ENCODE assay signal across 11 mouse cellular contexts in the genomic region with DNA sequence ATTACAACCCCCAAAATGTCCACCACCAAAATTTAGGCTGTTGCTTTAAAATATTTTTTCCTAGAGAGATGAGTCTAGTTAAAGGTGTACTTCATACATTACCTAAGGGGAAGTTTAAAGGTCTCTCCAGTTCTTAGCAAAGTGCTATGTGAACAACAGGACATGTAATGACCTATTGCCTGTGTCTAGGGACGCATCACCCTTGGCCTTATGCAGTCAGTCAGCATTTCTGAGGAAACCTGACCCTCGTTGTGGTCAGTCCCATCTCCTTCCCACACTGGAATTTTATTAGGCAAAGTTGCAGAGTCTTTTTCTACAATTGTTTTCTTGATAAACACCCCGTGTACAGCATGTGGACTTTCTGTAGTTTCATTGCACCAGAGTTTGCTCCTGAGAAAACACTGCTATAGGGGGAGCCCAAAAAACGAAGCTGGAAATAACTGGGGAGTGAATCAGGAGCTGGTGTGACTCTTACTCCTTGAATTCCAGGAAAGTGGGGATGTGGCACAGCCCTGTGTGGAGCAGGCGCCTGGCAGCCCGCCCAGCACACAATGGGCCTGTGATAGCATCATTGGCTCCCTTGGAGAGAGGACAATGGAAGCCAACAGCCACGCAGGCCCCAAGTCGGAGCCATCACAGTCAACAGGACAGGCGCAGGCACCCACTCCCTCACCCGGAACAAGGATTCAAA.
DNase-seq lines count a peak whose midpoint lies in the region; ATAC-seq and TF ChIP-seq lines count a peak whose summit lies in the region.
"Had no signal": no experiment of that assay in that cellular context is flagged by ENCODE, and none has a peak within 500 bp of the region (broad histone marks: within the 10 kb centered on the region; RNA-seq: fewer than 3 reads in every experiment).

No protein-coding gene starts in this region.

- H3K9me3 ChIP-seq in forebrain, embryonic 12.5 days, result no peaks in the 10 kb centered on the region
- H3K9me3 ChIP-seq in forebrain, embryonic 16.5 days (ENCODE audit: control insufficient read depth, low read length), result no peaks in the 10 kb centered on the region
- H3K9me3 ChIP-seq: embryonic facial prominence, embryonic 15.5 days had no signal

- peak; percentile 8 for DNase-seq in adrenal gland, adult 2 months
- DNase-seq in adrenal gland, postnatal 14 days, result no peak
- DNase-seq in 3134 (ENCODE audit: extremely low read depth, insufficient read length, low spot score), result peak; percentile 89
- peak; percentile 82 to 89 for DNase-seq in heart, adult 2 months
- DNase-seq in kidney, postnatal 36 days, result peak; percentile 16 to 36
- no peak for DNase-seq in spleen, postnatal 14 days (ENCODE audit: low spot score in 2 of 2)
- DNase-seq: layer of hippocampus, postnatal 36 days had no signal

- TF ChIP-seq EP300 in heart, adult 2 months (IDR thresholded peaks at IDR 0.05; ENCODE audit: insufficient read depth, low read depth, low read length), result peak; percentile 91

- intact Hi-C loops in heart, adult 2 months (cut with DNase I), result loop anchor here (2.0 to 10.0 kb wide), 7 partner anchors 51 to 265 kb away; no protein-coding TSS in a partner anchor

- ATAC-seq in forebrain, embryonic 12.5 days (ENCODE audit: low FRiP score), result no peak
- no peak for ATAC-seq in forebrain, embryonic 16.5 days

- peak overlapping the region; percentile 76 for H3K27ac ChIP-seq in heart, adult 2 months
- H3K27ac ChIP-seq in forebrain, embryonic 12.5 days, result no peak overlapping the region
- H3K27ac ChIP-seq in forebrain, embryonic 16.5 days (ENCODE audit: low read length), result no peak overlapping the region
- H3K27ac ChIP-seq: embryonic facial prominence, embryonic 15.5 days had no signal

- no peak overlapping the region for H3K4me3 ChIP-seq in heart, adult 2 months
- no peak overlapping the region for H3K4me3 ChIP-seq in forebrain, embryonic 12.5 days (replicated peaks)
- H3K4me3 ChIP-seq in forebrain, embryonic 16.5 days (replicated peaks; ENCODE audit: low read length), result no peak overlapping the region
- H3K4me3 ChIP-seq: embryonic facial prominence, embryonic 15.5 days; megakaryocyte, embryonic 14.5 days had no signal

- TF ChIP-seq POLR2A in heart, adult 2 months (IDR thresholded peaks at IDR 0.05; ENCODE audit: insufficient read depth, low read depth, low read length), result no peak

- WGBS in heart, adult 2 months, result 17% methylated on average over 10 of the region's 10 CpGs
- WGBS in forebrain, embryonic 12.5 days, result 72% methylated on average over 10 of the region's 10 CpGs
- WGBS in forebrain, embryonic 16.5 days, result 58% methylated on average over 10 of the region's 10 CpGs

- no peak overlapping the region for H3K9ac ChIP-seq in heart, adult 2 months (ENCODE audit: low read depth, low read length)
- H3K9ac ChIP-seq in forebrain, embryonic 12.5 days, result no peak overlapping the region
- no peak overlapping the region for H3K9ac ChIP-seq in forebrain, embryonic 16.5 days (replicated peaks; ENCODE audit: low read depth, low read length)
- H3K9ac ChIP-seq: embryonic facial prominence, embryonic 15.5 days had no signal

- no peak overlapping the region for H3K4me2 ChIP-seq in forebrain, embryonic 12.5 days
- H3K4me2 ChIP-seq in forebrain, embryonic 16.5 days (ENCODE audit: low read length), result no peak overlapping the region
- H3K4me2 ChIP-seq: embryonic facial prominence, embryonic 15.5 days had no signal

- TF ChIP-seq CTCF in heart, adult 2 months (IDR thresholded peaks at IDR 0.05), result peak; percentile 23; the same call in 1 of the 2 replicates

- H3K4me1 ChIP-seq in heart, adult 2 months (ENCODE audit: control insufficient read depth, insufficient read depth, low read length), result peaks cover 15% of the 10 kb centered on the region
- H3K4me1 ChIP-seq in forebrain, embryonic 12.5 days, result no peaks in the 10 kb centered on the region
- H3K4me1 ChIP-seq in forebrain, embryonic 16.5 days (replicated peaks; ENCODE audit: control insufficient read depth, insufficient read depth, low read length), result no peaks in the 10 kb centered on the region; the same call in 1 of the 2 replicates
- H3K4me1 ChIP-seq: megakaryocyte, embryonic 14.5 days had no signal

- no peaks in the 10 kb centered on the region for H3K27me3 ChIP-seq in heart, adult 2 months (ENCODE audit: control insufficient read depth, insufficient read depth, low read length)
- H3K27me3 ChIP-seq in forebrain, embryonic 12.5 days, result no peaks in the 10 kb centered on the region
- H3K27me3 ChIP-seq in forebrain, embryonic 16.5 days (replicated peaks; ENCODE audit: control insufficient read depth, insufficient read depth, low read length), result no peaks in the 10 kb centered on the region
- H3K27me3 ChIP-seq: embryonic facial prominence, embryonic 15.5 days had no signal

- no peaks in the 10 kb centered on the region for H3K79me2 ChIP-seq in heart, adult 2 months (replicated peaks; ENCODE audit: control insufficient read depth, insufficient read depth, low read length)

- H3K36me3 ChIP-seq in heart, adult 2 months (ENCODE audit: control insufficient read depth, insufficient read depth, low read length), result no peaks in the 10 kb centered on the region
- no peaks in the 10 kb centered on the region for H3K36me3 ChIP-seq in forebrain, embryonic 12.5 days (replicated peaks)
- H3K36me3 ChIP-seq in forebrain, embryonic 16.5 days (ENCODE audit: control insufficient read depth, insufficient read depth), result no peaks in the 10 kb centered on the region
- H3K36me3 ChIP-seq: embryonic facial prominence, embryonic 15.5 days had no signal

Comparison
In these comparisons a context has a peak if more than half of its experiments do, and no peak if none do; other contexts are left out.
1. DNase-seq: peak in adrenal gland, adult 2 months (single experiment), 3134 (single experiment), heart, adult 2 months (2 of 2) and kidney, postnatal 36 days (2 of 2); none in adrenal gland, postnatal 14 days (single experiment) and spleen, postnatal 14 days (0 of 2).